Mouse (Mus musculus) lung, embryonic 15.5 days (tissue): ENCODE results near the gene Oasl1. TPM values are rescaled to one million over a fixed set of nuclear protein-coding genes. Genes with fewer than 3 reads are reported as not detected.

Experiments used
- ATAC-seq: fragments of 200-750 bp; cut with Nextera tagmentation; 2 replicates; pipeline ENCODE4 v1.8.0; 2017; ENCODE audit warnings: moderate number of reproducible peaks, borderline replicate concordance; ENCODE audit not compliant: low FRiP score, low TSS enrichment; ENCODE audit errors: extremely low read depth
- H3K27ac ChIP-seq: fragments of 300-500 bp; sonication (generic); 2 replicates; pipeline ENCODE4 v1.5.1; 2015; ENCODE audit warnings: moderate library complexity, mild to moderate bottlenecking, inconsistent platforms
- H3K27me3 ChIP-seq: fragments of 300-500 bp; sonication (generic); 2 replicates; pipeline ENCODE4 v1.6.1; 2015; ENCODE audit warnings: inconsistent platforms
- H3K36me3 ChIP-seq: fragments of 300-500 bp; sonication (generic); 2 replicates; pipeline ENCODE4 v1.6.1; 2015; ENCODE audit warnings: inconsistent platforms
- H3K4me1 ChIP-seq: fragments of 300-500 bp; sonication (generic); 2 replicates; pipeline ENCODE4 v1.6.1; 2015; ENCODE audit warnings: inconsistent platforms
- H3K4me2 ChIP-seq: fragments of 300-500 bp; sonication (generic); 2 replicates; pipeline ENCODE4 v1.6.1; 2015; ENCODE audit warnings: inconsistent platforms, mild to moderate bottlenecking, moderate library complexity
- H3K4me3 ChIP-seq: fragments of 300-500 bp; sonication (generic); 2 replicates; pipeline ENCODE4 v1.5.1; 2015; ENCODE audit warnings: mild to moderate bottlenecking, inconsistent platforms
- H3K9ac ChIP-seq: fragments of 300-500 bp; sonication (generic); 2 replicates; pipeline ENCODE4 v1.6.1; 2015; ENCODE audit warnings: inconsistent platforms
- H3K9me3 ChIP-seq: fragments of 300-500 bp; sonication (generic); 2 replicates; pipeline ENCODE4 v1.6.1; 2016; ENCODE audit warnings: inconsistent platforms
- WGBS: fragments of 180-500 bp; shearing (Covaris S2); methylation state at CpG from one replicate; pipeline ENCODE4 v1.1.7; 2015; 5-methylcytosine and 5-hydroxymethylcytosine counted together
- polyA plus RNA-seq: library from polyadenylated mRNA; unstranded; fragments of >200 nt; fragmentation: Nextera tagmentation; extraction: Ambion mirVana; gene quantifications from 2 replicates; pipeline ENCODE4 v1.2.1, GENCODE M21; 2015

Gene Oasl1
- polyA plus RNA-seq, 1 experiment from 2014 or later, result 0.70 TPM

GRCm38 (mm10) chr5:114953326-114953725 lies 30.3 kb downstream of the Oasl1 start:
- H3K4me3 ChIP-seq, result no peak overlapping the region
- H3K9me3 ChIP-seq, result no peaks in the 10 kb centered on the region
- no peak overlapping the region for H3K9ac ChIP-seq
- no peak for ATAC-seq
- H3K4me1 ChIP-seq, result peaks cover 10% of the 10 kb centered on the region
- no peak overlapping the region for H3K27ac ChIP-seq
- H3K27me3 ChIP-seq, result no peaks in the 10 kb centered on the region
- WGBS, result 76% methylated on average over 14 of the region's 14 CpGs
- H3K36me3 ChIP-seq, result peaks cover 8% of the 10 kb centered on the region; the same call in 1 of the 2 replicates
- no peak overlapping the region for H3K4me2 ChIP-seq

- ATAC-seq, result no peak
- no peak overlapping the region for H3K9ac ChIP-seq
- H3K36me3 ChIP-seq, result no peaks in the 10 kb centered on the region
- no peaks in the 10 kb centered on the region for H3K27me3 ChIP-seq
- no peak overlapping the region for H3K4me3 ChIP-seq
- 81% methylated on average over 5 of the region's 5 CpGs for WGBS
- H3K4me1 ChIP-seq, result no peaks in the 10 kb centered on the region
- H3K9me3 ChIP-seq, result no peaks in the 10 kb centered on the region
- H3K27ac ChIP-seq, result no peak overlapping the region
- no peak overlapping the region for H3K4me2 ChIP-seq
Measured at GRCm38 (mm10) chr5:114958069-114958468, 35.0 kb downstream of the Oasl1 start.

- no peaks in the 10 kb centered on the region for H3K36me3 ChIP-seq
- WGBS, result 25% methylated on average over 4 of the region's 4 CpGs
- H3K4me3 ChIP-seq, result no peak overlapping the region
- no peak overlapping the region for H3K27ac ChIP-seq
- H3K4me2 ChIP-seq, result no peak overlapping the region
- H3K9me3 ChIP-seq, result no peaks in the 10 kb centered on the region
- ATAC-seq, result no peak
- no peak overlapping the region for H3K9ac ChIP-seq
- H3K4me1 ChIP-seq, result no peaks in the 10 kb centered on the region
- H3K27me3 ChIP-seq, result no peaks in the 10 kb centered on the region
Measured at GRCm38 (mm10) chr5:114961590-114962360, 38.7 kb downstream of the Oasl1 start.

GRCm38 (mm10) chr5:114964315-114964966 lies 41.4 kb downstream of the Oasl1 start:
- Histone ChIP-seq H3K4me2 (no peak overlapping the region), H3K9ac (no peak overlapping the region), H3K4me3 (no peak overlapping the region), H3K27me3 (0 out of 2 replicates have a peak, but pooled peaks cover 4% of the 10 kb centered on the region), H3K9me3 (no peaks in the 10 kb centered on the region), H3K4me1 (no peaks in the 10 kb centered on the region), H3K27ac (no peak overlapping the region), H3K36me3 (no peaks in the 10 kb centered on the region)
- ATAC-seq, result no peak
- 32% methylated on average over 7 of the region's 7 CpGs for WGBS

GRCm38 (mm10) chr5:114964967-114965898 lies 42.2 kb downstream of the Oasl1 start:
- ATAC-seq, result no peak
- 0 out of 2 replicates have a peak, but pooled peaks cover 4% of the 10 kb centered on the region for H3K27me3 ChIP-seq
- 36% methylated on average over 17 of the region's 17 CpGs for whole genome bisulfite sequencing
- no peaks in the 10 kb centered on the region for H3K36me3 ChIP-seq
- no peak overlapping the region for H3K4me3 ChIP-seq
- no peak overlapping the region for H3K27ac ChIP-seq
- H3K9ac ChIP-seq, result no peak overlapping the region
- no peaks in the 10 kb centered on the region for H3K4me1 ChIP-seq
- H3K4me2 ChIP-seq, result no peak overlapping the region
- H3K9me3 ChIP-seq, result no peaks in the 10 kb centered on the region

GRCm38 (mm10) chr5:114967523-114968268 lies 44.7 kb downstream of the Oasl1 start:
- H3K4me1 ChIP-seq, result 0 out of 2 replicates have a peak, but pooled peaks cover 3% of the 10 kb centered on the region
- H3K4me3 ChIP-seq, result no peak overlapping the region
- 26% methylated on average over 14 of the region's 14 CpGs for WGBS
- no peak overlapping the region for H3K4me2 ChIP-seq
- no peaks in the 10 kb centered on the region for H3K9me3 ChIP-seq
- no peaks in the 10 kb centered on the region for H3K36me3 ChIP-seq
- ATAC-seq, result no peak
- no peak overlapping the region for H3K27ac ChIP-seq
- 0 out of 2 replicates have a peak, but pooled peaks cover 4% of the 10 kb centered on the region for H3K27me3 ChIP-seq
- H3K9ac ChIP-seq, result no peak overlapping the region

- Histone ChIP-seq H3K4me1 (0 out of 2 replicates have a peak, but pooled peaks cover 3% of the 10 kb centered on the region), H3K36me3 (no peaks in the 10 kb centered on the region), H3K27me3 (0 out of 2 replicates have a peak, but pooled peaks cover 4% of the 10 kb centered on the region), H3K4me2 (no peak overlapping the region; the same call in 1 of the 2 replicates), H3K9me3 (no peaks in the 10 kb centered on the region), H3K27ac (no peak overlapping the region), H3K9ac (no peak overlapping the region), H3K4me3 (no peak overlapping the region)
- no peak for ATAC-seq
- 18% methylated on average over 7 of the region's 7 CpGs for WGBS
Measured at GRCm38 (mm10) chr5:114968651-114969050, 45.6 kb downstream of the Oasl1 start.

- Histone ChIP-seq H3K27ac (no peak overlapping the region), H3K9ac (no peak overlapping the region), H3K27me3 (0 out of 2 replicates have a peak, but pooled peaks cover 4% of the 10 kb centered on the region), H3K9me3 (no peaks in the 10 kb centered on the region), H3K4me3 (no peak overlapping the region), H3K36me3 (no peaks in the 10 kb centered on the region), H3K4me1 (0 out of 2 replicates have a peak, but pooled peaks cover 3% of the 10 kb centered on the region), H3K4me2 (no peak overlapping the region; the same call in 1 of the 2 replicates)
- WGBS, result 9% methylated on average over 4 of the region's 4 CpGs
- no peak for ATAC-seq
Measured at GRCm38 (mm10) chr5:114969064-114969463, 46.0 kb downstream of the Oasl1 start.

GRCm38 (mm10) chr5:114969609-114970215 lies 46.7 kb downstream of the Oasl1 start:
- H3K4me3 ChIP-seq, result no peak overlapping the region
- H3K9me3 ChIP-seq, result no peaks in the 10 kb centered on the region
- H3K27ac ChIP-seq, result no peak overlapping the region
- 0 out of 2 replicates have a peak, but pooled peaks cover 4% of the 10 kb centered on the region for H3K27me3 ChIP-seq
- no peak overlapping the region for H3K9ac ChIP-seq
- H3K4me2 ChIP-seq, result no peak overlapping the region
- no peak for ATAC-seq
- 51% methylated on average over 13 of the region's 13 CpGs for WGBS
- 0 out of 2 replicates have a peak, but pooled peaks cover 3% of the 10 kb centered on the region for H3K4me1 ChIP-seq
- H3K36me3 ChIP-seq, result no peaks in the 10 kb centered on the region

GRCm38 (mm10) chr5:114970824-114971227 lies 47.8 kb downstream of the Oasl1 start, which contains the start of gene Hnf1a:
TSS of gene Hnf1a (minus strand) at chr5:114971094.
- Histone ChIP-seq H3K9me3 (no peaks in the 10 kb centered on the region), H3K4me3 (no peak within 1 kb of the TSS), H3K4me2 (no peak within 1 kb of the TSS), H3K9ac (no peak within 1 kb of the TSS), H3K36me3 (no peaks in the 10 kb centered on the region), H3K27ac (no peak within 1 kb of the TSS), H3K27me3 (0 out of 2 replicates have a peak, but pooled peaks cover 4% of the 10 kb centered on the region), H3K4me1 (0 out of 2 replicates have a peak, but pooled peaks cover 3% of the 10 kb centered on the region)
- no peak for ATAC-seq
- WGBS, result 50% methylated on average over 17 of the region's 17 CpGs
